Mouse (Mus musculus): Measurements from ENCODE around the gene H2afx.

- TF ChIP-seq CTCF (IDR thresholded peaks at IDR 0.05; ENCODE audit: extremely low read depth, insufficient read depth, low read length) = no peak
- TF ChIP-seq POLR2A (IDR thresholded peaks at IDR 0.05; ENCODE audit: extremely low read depth, insufficient read depth, low read length) = no peak
Measured at GRCm38 (mm10) chr9:44306532-44306931, 28.0 kb upstream of the H2afx start.

All from cortical plate, adult 2 months (tissue).